Mouse (Mus musculus): ENCODE data around the gene Sgsm2. TPM values are rescaled to one million over a fixed set of nuclear protein-coding genes. Genes with fewer than 3 reads are reported as not detected.

Gene Sgsm2
- polyA plus RNA-seq, 1 experiment from 2014 or later, result 23.7 TPM

DNA sequence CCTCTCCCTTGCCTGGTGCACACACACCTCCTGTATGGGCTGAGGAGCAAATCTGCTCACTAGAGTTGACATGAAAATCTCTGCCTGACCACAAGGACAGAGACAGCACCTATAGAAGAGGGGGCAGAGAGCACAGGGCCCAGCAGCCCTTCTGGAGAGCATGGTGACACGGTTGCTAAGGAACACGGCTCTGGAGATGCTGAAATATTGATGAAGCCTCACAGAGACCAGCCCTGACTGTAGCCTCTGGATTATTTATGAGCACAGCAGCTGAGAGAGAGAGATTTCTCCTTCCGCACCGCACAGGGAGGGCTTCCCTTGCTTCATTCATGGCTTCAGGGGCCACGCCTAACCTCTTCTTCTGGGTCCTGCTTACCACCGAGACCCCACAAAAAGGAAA is 27.3 kb downstream of the Sgsm2 start:
- DNase-seq (ENCODE audit: low spot score), result peak; percentile 44
- peak; percentile 59 for ATAC-seq (ENCODE audit: low FRiP score)
- Histone ChIP-seq H3K4me1 (replicated peaks; ENCODE audit: control insufficient read depth, insufficient read depth, low read length) (peaks cover 25% of the 10 kb centered on the region), H3K4me3 (replicated peaks; ENCODE audit: low read length) (no peak overlapping the region), H3K9me3 (ENCODE audit: control insufficient read depth, low read length) (no peaks in the 10 kb centered on the region), H3K27me3 (ENCODE audit: control insufficient read depth, insufficient read depth, low read length) (no peaks in the 10 kb centered on the region), H3K36me3 (replicated peaks; ENCODE audit: control insufficient read depth, insufficient read depth) (peaks cover 37% of the 10 kb centered on the region), H3K4me2 (replicated peaks) (0 out of 2 replicates have a peak overlapping the region, but pooled peaks have one; percentile 11), H3K27ac (peak overlapping the region; percentile 76), H3K9ac (no peak overlapping the region)
- WGBS, result 66% methylated on average over 6 of the region's 6 CpGs

DNA sequence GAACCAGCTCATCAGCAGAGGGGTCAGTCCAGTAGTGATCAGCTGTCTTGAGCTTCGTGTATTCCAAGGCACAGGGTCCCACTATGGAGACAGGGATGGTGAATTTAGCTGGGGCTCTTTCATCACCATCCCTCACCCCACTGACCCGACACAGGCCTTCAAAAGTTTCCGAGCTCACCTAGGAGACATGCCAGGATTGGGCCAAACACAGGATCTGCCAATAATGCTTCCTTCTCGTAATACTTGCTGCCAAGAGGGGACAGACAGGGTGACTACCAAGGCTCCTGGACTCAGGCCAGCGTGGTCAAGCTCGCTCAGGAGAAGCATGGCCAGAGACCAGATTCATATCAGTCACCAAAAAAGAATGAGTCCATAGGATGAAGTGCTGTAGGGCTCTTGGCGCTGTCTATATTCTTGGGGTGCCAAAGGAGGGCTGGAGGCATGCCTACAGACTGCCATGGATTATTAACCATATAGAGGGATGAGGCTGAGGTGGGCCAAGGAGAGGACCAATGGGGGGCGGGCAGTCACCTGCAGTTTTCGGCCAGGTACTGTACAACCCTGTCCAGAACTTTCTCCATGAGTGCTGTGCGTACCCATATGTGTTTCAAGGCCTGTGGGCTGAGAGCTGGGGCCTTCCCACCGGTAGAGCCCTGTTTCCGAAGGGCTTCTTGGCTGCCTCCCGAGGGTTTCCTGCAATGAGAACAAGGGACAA is 28.7 kb downstream of the Sgsm2 start:
- no peak for ATAC-seq (ENCODE audit: low FRiP score)
- H3K9ac ChIP-seq, result no peak overlapping the region
- H3K4me3 ChIP-seq (replicated peaks; ENCODE audit: low read length), result no peak overlapping the region
- no peaks in the 10 kb centered on the region for H3K27me3 ChIP-seq (ENCODE audit: control insufficient read depth, insufficient read depth, low read length)
- no peak for DNase-seq (ENCODE audit: low spot score)
- H3K27ac ChIP-seq, result peak overlapping the region; percentile 76; the same call in 1 of the 2 replicates
- H3K4me2 ChIP-seq (replicated peaks), result no peak overlapping the region
- 85% methylated on average over 13 of the region's 13 CpGs for WGBS
- H3K4me1 ChIP-seq (replicated peaks; ENCODE audit: control insufficient read depth, insufficient read depth, low read length), result peaks cover 25% of the 10 kb centered on the region
- H3K9me3 ChIP-seq (ENCODE audit: control insufficient read depth, low read length), result no peaks in the 10 kb centered on the region
- peaks cover 48% of the 10 kb centered on the region for H3K36me3 ChIP-seq (replicated peaks; ENCODE audit: control insufficient read depth, insufficient read depth)

DNA sequence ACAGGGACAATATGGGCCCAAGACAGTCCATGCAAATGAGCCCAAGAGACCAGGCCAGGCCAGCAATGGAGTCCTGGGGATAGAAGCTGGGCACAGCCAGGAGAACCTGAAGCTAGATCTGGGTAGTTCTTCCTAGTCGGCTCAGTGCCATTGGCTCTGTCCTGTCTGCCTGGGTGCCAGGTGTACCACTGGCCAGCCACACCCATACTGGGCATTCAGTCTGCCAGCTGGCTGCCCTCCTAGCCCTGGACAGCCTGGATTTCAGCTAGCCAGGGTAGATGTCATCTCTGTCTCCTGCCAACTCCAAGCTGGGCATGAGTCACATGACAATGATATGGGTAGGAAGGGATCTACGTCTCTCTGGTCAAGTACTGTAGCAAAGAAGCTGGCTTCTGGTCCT is 29.7 kb downstream of the Sgsm2 start:
- WGBS, result 92% methylated on average over 2 of the region's 2 CpGs
- no peak for DNase-seq (ENCODE audit: low spot score)
- no peak overlapping the region for H3K9ac ChIP-seq
- H3K9me3 ChIP-seq (ENCODE audit: control insufficient read depth, low read length), result no peaks in the 10 kb centered on the region
- H3K36me3 ChIP-seq (replicated peaks; ENCODE audit: control insufficient read depth, insufficient read depth), result peaks cover 57% of the 10 kb centered on the region
- H3K4me2 ChIP-seq (replicated peaks), result no peak overlapping the region
- H3K4me1 ChIP-seq (replicated peaks; ENCODE audit: control insufficient read depth, insufficient read depth, low read length), result peaks cover 25% of the 10 kb centered on the region
- no peak overlapping the region for H3K4me3 ChIP-seq (replicated peaks; ENCODE audit: low read length)
- no peaks in the 10 kb centered on the region for H3K27me3 ChIP-seq (ENCODE audit: control insufficient read depth, insufficient read depth, low read length)
- no peak overlapping the region for H3K27ac ChIP-seq
- ATAC-seq (ENCODE audit: low FRiP score), result no peak

DNA sequence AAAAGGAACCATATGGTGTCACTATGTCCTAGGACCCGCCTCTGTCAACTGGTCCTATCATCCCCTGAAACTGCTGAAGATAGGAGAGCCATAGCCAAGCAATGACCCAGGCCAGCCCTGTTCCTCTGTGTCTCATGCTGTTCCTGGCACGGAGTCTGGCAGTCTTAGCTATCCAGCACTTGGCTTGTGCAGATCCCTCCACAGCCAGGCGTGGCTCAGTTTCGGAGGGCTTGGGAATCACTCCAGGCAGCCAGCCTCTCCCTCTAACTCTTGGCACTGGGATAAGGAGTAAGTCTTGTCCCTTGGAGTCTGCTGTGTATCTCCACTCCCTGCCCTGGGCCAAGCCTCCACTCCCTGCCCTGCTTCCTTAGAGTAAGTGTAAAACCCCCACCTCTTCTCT is 30.2 kb downstream of the Sgsm2 start:
- peak; percentile 27 for DNase-seq (ENCODE audit: low spot score)
- ATAC-seq (ENCODE audit: low FRiP score), result no peak
- H3K27ac ChIP-seq, result no peak overlapping the region

DNA sequence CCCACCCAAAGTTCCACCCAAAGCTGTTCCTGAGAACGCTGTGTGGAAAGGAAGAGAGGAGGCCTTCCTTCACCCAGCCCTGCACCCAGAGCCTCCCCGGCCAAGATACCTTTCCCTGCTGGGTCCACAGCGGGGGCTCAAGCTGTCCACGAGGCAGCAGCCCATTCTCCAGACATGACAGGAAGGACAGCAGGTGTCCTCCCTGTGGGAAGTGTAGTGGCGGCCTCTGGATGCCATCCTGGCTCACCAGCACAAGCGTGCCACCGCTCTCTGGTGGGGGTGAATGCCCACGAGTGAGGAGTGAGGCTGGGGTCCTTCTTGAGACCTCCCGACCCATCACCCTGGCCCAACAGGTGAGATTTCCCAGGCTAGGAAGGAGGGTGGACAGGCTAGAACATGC is 31.6 kb downstream of the Sgsm2 start:
- ATAC-seq (ENCODE audit: low FRiP score), result no peak
- Histone ChIP-seq H3K9ac (no peak overlapping the region), H3K9me3 (ENCODE audit: control insufficient read depth, low read length) (no peaks in the 10 kb centered on the region), H3K27ac (no peak overlapping the region), H3K36me3 (replicated peaks; ENCODE audit: control insufficient read depth, insufficient read depth) (peaks cover 73% of the 10 kb centered on the region), H3K4me3 (replicated peaks; ENCODE audit: low read length) (no peak overlapping the region), H3K4me1 (replicated peaks; ENCODE audit: control insufficient read depth, insufficient read depth, low read length) (peaks cover 10% of the 10 kb centered on the region; the same call in 1 of the 2 replicates), H3K27me3 (ENCODE audit: control insufficient read depth, insufficient read depth, low read length) (no peaks in the 10 kb centered on the region), H3K4me2 (replicated peaks) (no peak overlapping the region)
- DNase-seq (ENCODE audit: low spot score), result no peak
- whole genome bisulfite sequencing, result 86% methylated on average over 9 of the region's 9 CpGs

More for the DNA sequence above, 30.2 kb downstream of the Sgsm2 start:
- H3K4me1 ChIP-seq (replicated peaks; ENCODE audit: control insufficient read depth, insufficient read depth, low read length), result peaks cover 23% of the 10 kb centered on the region
- 84% methylated on average over 4 of the region's 4 CpGs for WGBS
- H3K4me2 ChIP-seq (replicated peaks), result no peak overlapping the region
- no peak overlapping the region for H3K9ac ChIP-seq
- no peaks in the 10 kb centered on the region for H3K27me3 ChIP-seq (ENCODE audit: control insufficient read depth, insufficient read depth, low read length)
- H3K9me3 ChIP-seq (ENCODE audit: control insufficient read depth, low read length), result no peaks in the 10 kb centered on the region
- no peak overlapping the region for H3K4me3 ChIP-seq (replicated peaks; ENCODE audit: low read length)
- peaks cover 60% of the 10 kb centered on the region for H3K36me3 ChIP-seq (replicated peaks; ENCODE audit: control insufficient read depth, insufficient read depth)

DNA sequence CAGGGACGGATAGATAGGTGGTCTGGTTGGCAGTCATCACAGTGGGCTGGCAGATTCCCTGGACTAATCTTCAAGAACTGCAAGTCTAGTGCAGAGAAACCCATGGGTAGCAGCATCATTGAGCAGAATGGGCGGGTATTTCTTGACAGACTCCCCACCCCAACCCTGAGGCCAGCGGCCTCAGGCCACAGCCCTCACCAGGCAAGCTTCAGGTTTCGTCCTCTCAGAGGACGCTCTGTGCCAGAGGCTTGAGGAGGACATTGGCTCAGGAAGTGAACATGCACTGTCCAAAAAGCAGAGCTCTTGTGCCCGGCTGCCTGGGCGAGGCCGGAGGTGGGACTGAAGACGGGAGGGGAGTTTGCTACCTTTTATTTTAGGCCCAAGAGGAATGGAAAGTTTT is 32.4 kb downstream of the Sgsm2 start:
- DNase-seq (ENCODE audit: low spot score) (no peak), ATAC-seq (ENCODE audit: low FRiP score) (no peak)
- no peak overlapping the region for H3K4me2 ChIP-seq (replicated peaks)
- no peak overlapping the region for H3K4me3 ChIP-seq (replicated peaks; ENCODE audit: low read length)
- no peaks in the 10 kb centered on the region for H3K27me3 ChIP-seq (ENCODE audit: control insufficient read depth, insufficient read depth, low read length)
- no peak overlapping the region for H3K9ac ChIP-seq
- H3K4me1 ChIP-seq (replicated peaks; ENCODE audit: control insufficient read depth, insufficient read depth, low read length), result 0 out of 2 replicates have a peak, but pooled peaks cover 3% of the 10 kb centered on the region
- no peak overlapping the region for H3K27ac ChIP-seq
- 93% methylated on average over 9 of the region's 9 CpGs for whole genome bisulfite sequencing
- H3K9me3 ChIP-seq (ENCODE audit: control insufficient read depth, low read length), result no peaks in the 10 kb centered on the region
- peaks cover 82% of the 10 kb centered on the region for H3K36me3 ChIP-seq (replicated peaks; ENCODE audit: control insufficient read depth, insufficient read depth)

DNA sequence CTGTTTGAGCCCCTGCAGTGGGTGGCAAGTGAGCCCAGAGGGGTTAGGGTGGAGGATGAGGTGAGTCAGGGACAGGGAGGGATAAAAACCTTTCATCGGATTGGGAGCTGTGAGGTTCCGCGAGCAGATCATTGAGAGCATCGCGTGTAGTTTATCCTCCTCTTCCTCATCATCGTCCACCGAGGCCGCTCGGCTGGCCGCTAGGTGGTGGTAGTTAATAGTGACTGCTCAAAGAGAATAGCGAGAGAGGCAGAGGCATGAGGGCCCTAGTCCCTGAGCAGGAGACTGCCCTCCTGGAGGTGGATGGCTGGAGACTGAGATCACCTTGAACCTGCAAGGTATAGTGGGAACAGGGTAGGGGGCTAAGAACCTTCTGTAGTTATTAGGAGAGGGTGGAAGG is 33.4 kb downstream of the Sgsm2 start:
- ATAC-seq (ENCODE audit: low FRiP score), result no peak
- H3K9me3 ChIP-seq (ENCODE audit: control insufficient read depth, low read length), result no peaks in the 10 kb centered on the region
- H3K9ac ChIP-seq, result no peak overlapping the region
- H3K4me3 ChIP-seq (replicated peaks; ENCODE audit: low read length), result no peak overlapping the region
- H3K27me3 ChIP-seq (ENCODE audit: control insufficient read depth, insufficient read depth, low read length), result no peaks in the 10 kb centered on the region
- no peak overlapping the region for H3K4me2 ChIP-seq (replicated peaks)
- no peaks in the 10 kb centered on the region for H3K4me1 ChIP-seq (replicated peaks; ENCODE audit: control insufficient read depth, insufficient read depth, low read length)
- WGBS, result 32% methylated on average over 11 of the region's 11 CpGs
- H3K36me3 ChIP-seq (replicated peaks; ENCODE audit: control insufficient read depth, insufficient read depth), result peaks cover 89% of the 10 kb centered on the region
- no peak for DNase-seq (ENCODE audit: low spot score)
- H3K27ac ChIP-seq, result no peak overlapping the region

DNA sequence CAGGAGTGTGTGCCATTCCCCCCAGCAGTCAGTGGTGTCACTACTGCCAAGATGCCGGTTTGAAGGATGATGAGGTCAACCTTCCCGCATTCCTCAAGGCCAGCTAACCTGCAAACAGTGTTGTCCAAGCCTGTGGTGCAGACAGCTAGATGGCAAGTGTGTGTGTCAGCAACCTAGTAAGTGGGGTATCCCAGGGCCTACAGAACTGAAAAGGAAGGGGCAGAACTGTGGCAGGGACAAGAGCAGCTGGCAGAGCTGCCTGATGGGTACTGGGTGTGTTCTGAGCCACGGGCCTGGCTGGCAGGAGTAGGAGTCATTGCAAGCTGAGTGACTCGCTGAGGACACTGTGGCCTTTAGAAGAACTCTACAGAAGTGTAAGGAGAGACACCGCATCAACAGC is 34.7 kb downstream of the Sgsm2 start:
- no peaks in the 10 kb centered on the region for H3K9me3 ChIP-seq (ENCODE audit: control insufficient read depth, low read length)
- DNase-seq (ENCODE audit: low spot score), result no peak
- no peak overlapping the region for H3K9ac ChIP-seq
- H3K4me3 ChIP-seq (replicated peaks; ENCODE audit: low read length), result no peak overlapping the region
- no peak overlapping the region for H3K4me2 ChIP-seq (replicated peaks)
- peaks cover 89% of the 10 kb centered on the region for H3K36me3 ChIP-seq (replicated peaks; ENCODE audit: control insufficient read depth, insufficient read depth)
- 89% methylated on average over 5 of the region's 5 CpGs for WGBS
- no peaks in the 10 kb centered on the region for H3K27me3 ChIP-seq (ENCODE audit: control insufficient read depth, insufficient read depth, low read length)
- H3K4me1 ChIP-seq (replicated peaks; ENCODE audit: control insufficient read depth, insufficient read depth, low read length), result no peaks in the 10 kb centered on the region
- no peak overlapping the region for H3K27ac ChIP-seq
- ATAC-seq (ENCODE audit: low FRiP score), result no peak

DNA sequence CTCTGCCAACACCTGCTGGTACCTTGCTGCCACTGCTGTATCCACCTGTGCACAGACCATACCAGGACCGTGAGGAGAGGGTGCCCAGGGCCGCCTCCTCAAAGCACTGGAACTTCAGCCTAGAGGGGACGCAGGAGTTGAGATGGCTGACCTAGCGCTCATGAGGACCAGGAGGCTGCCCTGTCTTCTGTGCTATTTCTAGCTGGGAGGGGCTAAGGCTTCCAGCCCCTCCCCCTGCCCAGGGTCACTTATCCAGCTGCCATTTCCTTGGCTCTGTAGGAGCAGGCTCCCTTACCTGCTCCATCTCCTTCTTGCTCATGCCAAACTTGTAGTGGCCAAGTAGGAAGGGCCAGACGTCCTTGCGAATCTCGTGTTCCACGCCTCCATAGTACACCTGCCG is 39.1 kb downstream of the Sgsm2 start:
- Histone ChIP-seq H3K36me3 (replicated peaks; ENCODE audit: control insufficient read depth, insufficient read depth) (peaks cover 74% of the 10 kb centered on the region), H3K27ac (no peak overlapping the region), H3K4me3 (replicated peaks; ENCODE audit: low read length) (no peak overlapping the region), H3K4me1 (replicated peaks; ENCODE audit: control insufficient read depth, insufficient read depth, low read length) (no peaks in the 10 kb centered on the region), H3K4me2 (replicated peaks) (no peak overlapping the region), H3K9ac (no peak overlapping the region), H3K27me3 (ENCODE audit: control insufficient read depth, insufficient read depth, low read length) (no peaks in the 10 kb centered on the region), H3K9me3 (ENCODE audit: control insufficient read depth, low read length) (no peaks in the 10 kb centered on the region)
- DNase-seq (ENCODE audit: low spot score), result no peak
- ATAC-seq (ENCODE audit: low FRiP score), result no peak
- WGBS, result 88% methylated on average over 9 of the region's 9 CpGs

Data from hindbrain, embryonic 14.5 days (tissue).